Mouse (Mus musculus) CH12.LX (cell line): ENCODE measurements at regions not wholly inside any gene's neighbourhood (a gene's known extent, or its start where the extent isn't known, plus 50 kb on each side); places are given as distances from the start of the nearest gene placed in this dataset.

ENCODE experiments used
- CTCF ChIP-seq, 2 experiments: IDR thresholded peaks in 1 of 2; conservative IDR thresholded peaks in 1 of 2; 2 replicates each; pipeline ENCODE4 v1.5.1; 2011 to 2012; ENCODE audit warnings: low read depth in 2 of 2, low read length in 2 of 2, improper control_type of control experiment in 1 of 2, inconsistent platforms in 1 of 2, mild to moderate bottlenecking in 1 of 2, moderate library complexity in 1 of 2
- EP300 ChIP-seq: IDR thresholded peaks from 2 replicates; pipeline ENCODE4 v1.6.1; 2011; ENCODE audit warnings: low read length, improper control_type of control experiment
- HCFC1 ChIP-seq: IDR thresholded peaks from 2 replicates; pipeline ENCODE4 v1.6.1; 2012; ENCODE audit warnings: low read depth, mild to moderate bottlenecking, inconsistent platforms, low read length, improper control_type of control experiment
- KAT2A ChIP-seq: IDR thresholded peaks from 2 replicates; pipeline ENCODE4 v1.6.1; 2012; ENCODE audit warnings: low read length, improper control_type of control experiment, inconsistent platforms; ENCODE audit not compliant: insufficient replicate concordance
- MAFK ChIP-seq: IDR thresholded peaks from 2 replicates; pipeline ENCODE4 v1.6.1; 2011; ENCODE audit warnings: low read length, improper control_type of control experiment; ENCODE audit not compliant: insufficient replicate concordance
- MAX ChIP-seq: IDR thresholded peaks from 2 replicates; pipeline ENCODE4 v1.6.1; 2011; ENCODE audit warnings: low read length, improper control_type of control experiment
- MAZ ChIP-seq: IDR thresholded peaks from 2 replicates; pipeline ENCODE4 v1.6.1; 2012; ENCODE audit warnings: low read depth, mild to moderate bottlenecking, inconsistent platforms, low read length, improper control_type of control experiment, moderate library complexity
- MEF2A ChIP-seq: IDR thresholded peaks from 2 replicates; pipeline ENCODE4 v1.6.1; 2014; ENCODE audit warnings: low read depth, mild to moderate bottlenecking, inconsistent platforms, low read length, improper control_type of control experiment, borderline replicate concordance
- MYC ChIP-seq: IDR thresholded peaks from 2 replicates; pipeline ENCODE4 v1.6.1; 2011; ENCODE audit warnings: low read depth, mild to moderate bottlenecking, improper control_type of control experiment, low read length
- NRF1 ChIP-seq: IDR thresholded peaks from 2 replicates; pipeline ENCODE4 v1.6.1; 2014; ENCODE audit warnings: low read depth, mild to moderate bottlenecking, inconsistent platforms, low read length, improper control_type of control experiment, moderate library complexity
- POLR2A ChIP-seq: IDR thresholded peaks from 2 replicates; pipeline ENCODE4 v1.6.1; 2011; ENCODE audit warnings: low read depth, mild to moderate bottlenecking, improper control_type of control experiment, low read length
- POLR2AphosphoS2 ChIP-seq: IDR thresholded peaks from 2 replicates; pipeline ENCODE4 v1.6.1; 2011; ENCODE audit warnings: low read depth, low read length, improper control_type of control experiment
- TBP ChIP-seq: conservative IDR thresholded peaks from 2 replicates; pipeline ENCODE4 v1.6.1; 2011; ENCODE audit warnings: low read depth, low read length, improper control_type of control experiment
- ZNF384 ChIP-seq: IDR thresholded peaks from 2 replicates; pipeline ENCODE4 v1.6.1; 2012; ENCODE audit warnings: low read depth, low read length, improper control_type of control experiment, inconsistent platforms

DNA sequence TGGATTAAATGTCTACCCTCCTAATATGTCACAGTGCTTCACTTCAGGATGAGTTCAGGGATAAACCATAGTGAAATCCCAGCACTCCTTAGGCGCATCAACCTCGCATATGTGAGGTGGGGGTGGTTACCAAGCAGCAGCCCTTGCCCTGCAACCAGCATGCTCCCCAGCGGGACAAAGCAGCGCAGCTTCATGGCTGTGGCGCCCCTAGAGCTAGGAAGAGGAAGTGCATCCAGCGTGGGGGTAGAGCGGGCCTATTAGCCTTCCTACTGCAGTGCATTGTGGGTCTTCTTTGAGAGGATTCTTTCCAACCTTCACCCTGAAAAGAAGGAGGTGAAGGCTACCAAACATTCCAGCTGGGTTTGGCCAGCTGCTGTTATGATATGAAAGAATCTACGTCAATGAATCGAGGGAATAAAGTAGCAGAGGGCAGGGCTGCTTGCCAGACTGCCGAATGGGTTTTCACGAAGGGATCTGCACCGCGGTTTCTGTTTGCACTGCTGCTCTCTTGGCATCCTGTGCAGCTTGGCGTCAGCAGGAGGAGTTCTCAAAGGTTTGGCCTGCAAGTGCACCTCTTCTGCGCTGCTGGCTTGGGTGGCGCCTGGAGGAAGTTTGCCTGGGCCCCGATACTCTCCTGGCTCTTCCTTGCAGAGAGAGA lies 77.4 kb upstream of the Max start:
- TF ChIP-seq CTCF (conservative IDR thresholded peaks at IDR 0.05 in 1 of 2, IDR thresholded peaks at IDR 0.05 in 1 of 2; ENCODE audit: low read depth in 2 of 2, low read length in 2 of 2) = peak; percentile 81 to 82
- TF ChIP-seq TBP = 0 out of 2 replicates have a peak, but pooled peaks have one; percentile 11
- TF ChIP-seq EP300 = no peak
- no peak for TF ChIP-seq ZNF384
- no peak for TF ChIP-seq NRF1
- peak; percentile 67; the same call in 1 of the 2 replicates for TF ChIP-seq MYC
- no peak for TF ChIP-seq POLR2AphosphoS2
- TF ChIP-seq MAX = peak; percentile 64
- no peak for TF ChIP-seq MAZ
- no peak for TF ChIP-seq KAT2A
- TF ChIP-seq POLR2A = no peak
- no peak for TF ChIP-seq MAFK
- TF ChIP-seq MEF2A = peak; percentile 43; the same call in 1 of the 2 replicates
- TF ChIP-seq HCFC1 = peak; percentile 39
